Mouse (Mus musculus) forebrain, postnatal 0 days (tissue): ENCODE results near the gene Atg9a. TPM values are rescaled to one million over a fixed set of nuclear protein-coding genes. Genes with fewer than 3 reads are reported as not detected.

Experiments
- ATAC-seq: fragments of 200-750 bp; cut with Nextera tagmentation; 2 replicates; pipeline ENCODE4 v1.8.0; 2017; ENCODE audit warnings: mild to moderate bottlenecking, moderate library complexity
- DNase-seq: peaks from one replicate; pipeline ENCODE4 v3.0.0-alpha.2; 2015
- H3K27ac ChIP-seq: fragments of 300-500 bp; sonication (generic); 2 replicates; pipeline ENCODE4 v1.5.1; 2014; ENCODE audit warnings: low read depth, mild to moderate bottlenecking, antibody characterized with exemption, low read length, moderate library complexity, mixed read lengths
- H3K27me3 ChIP-seq: fragments of 300-500 bp; sonication (generic); 2 replicates; pipeline ENCODE4 v1.6.1; 2014; ENCODE audit warnings: mild to moderate bottlenecking, low read length, mixed read lengths; ENCODE audit not compliant: insufficient read depth
- H3K36me3 ChIP-seq: fragments of 300-500 bp; sonication (generic); 2 replicates; pipeline ENCODE4 v1.6.1; 2014; ENCODE audit warnings: mild to moderate bottlenecking, moderate library complexity; ENCODE audit not compliant: insufficient read depth
- H3K4me1 ChIP-seq: fragments of 300-500 bp; sonication (generic); 2 replicates; pipeline ENCODE4 v1.6.1; 2014; ENCODE audit warnings: antibody characterized with exemption; ENCODE audit not compliant: insufficient read depth
- H3K4me2 ChIP-seq: fragments of 300-500 bp; sonication (generic); 2 replicates; pipeline ENCODE4 v1.6.1; 2014; ENCODE audit warnings: low read depth, mild to moderate bottlenecking, moderate library complexity
- H3K4me3 ChIP-seq: fragments of 300-500 bp; sonication (generic); 2 replicates; pipeline ENCODE4 v1.5.1; 2014; ENCODE audit warnings: low read depth, low read length, mixed read lengths
- H3K9ac ChIP-seq: fragments of 300-500 bp; sonication (generic); 2 replicates; pipeline ENCODE4 v1.6.1; 2014; ENCODE audit warnings: mild to moderate bottlenecking
- H3K9me3 ChIP-seq: fragments of 300-500 bp; sonication (generic); 2 replicates; pipeline ENCODE4 v1.6.1; 2016; ENCODE audit warnings: low read length
- CTCF ChIP-seq: sonication (generic); IDR thresholded peaks from 2 replicates; pipeline ENCODE4 v1.5.1; 2016; ENCODE audit warnings: antibody characterized with exemption, control low read depth, low read depth
- WGBS: fragments of 180-500 bp; shearing (Covaris S2); extraction: QIAGEN DNeasy Blood & Tissue Kit; methylation state at CpG from one replicate; pipeline ENCODE4 v1.1.7; 2014; 5-methylcytosine and 5-hydroxymethylcytosine counted together
- polyA plus RNA-seq: library from polyadenylated mRNA; unstranded; fragments of >200 nt; fragmentation: Nextera tagmentation; extraction: Ambion mirVana; gene quantifications from 2 replicates; pipeline ENCODE4 v1.2.1, GENCODE M21; 2015
- total RNA-seq: library from RNA; depleted of rRNA; stranded (reverse); fragments of >200 nt; gene quantifications from 2 replicates; pipeline ENCODE4 v1.2.3, GENCODE M21; 2014

Atg9a gene
- total and polyA plus RNA-seq, 2 experiments from 2014 or later = 57.9 to 76.1 TPM

GRCm38 (mm10) chr1:75208967-75209678 is 17.1 kb upstream of the Atg9a start:
- H3K4me3 ChIP-seq = peak overlapping the region; percentile 30
- no peaks in the 10 kb centered on the region for H3K9me3 ChIP-seq
- H3K27ac ChIP-seq = no peak overlapping the region
- peak overlapping the region; percentile 45 for H3K9ac ChIP-seq
- ATAC-seq (no peak), DNase-seq (no peak)
- peaks cover 20% of the 10 kb centered on the region for H3K36me3 ChIP-seq
- H3K27me3 ChIP-seq = no peaks in the 10 kb centered on the region
- no peak for TF ChIP-seq CTCF
- 16% methylated on average over 34 of the region's 34 CpGs for WGBS
- peak overlapping the region; percentile 45 for H3K4me2 ChIP-seq
- peaks cover 18% of the 10 kb centered on the region; the same call in 1 of the 2 replicates for H3K4me1 ChIP-seq

GRCm38 (mm10) chr1:75201236-75201635 is 9.2 kb upstream of the Atg9a start:
- Histone ChIP-seq H3K27me3 (no peaks in the 10 kb centered on the region), H3K27ac (no peak overlapping the region), H3K9ac (no peak overlapping the region), H3K36me3 (peaks cover 35% of the 10 kb centered on the region), H3K4me3 (no peak overlapping the region), H3K4me1 (no peaks in the 10 kb centered on the region), H3K4me2 (no peak overlapping the region), H3K9me3 (no peaks in the 10 kb centered on the region)
- WGBS = 86% methylated on average over 1 of the region's 1 CpGs
- ATAC-seq (no peak), DNase-seq (no peak)
- TF ChIP-seq CTCF = no peak

GRCm38 (mm10) chr1:75192452-75192851 is 456 bp upstream of the Atg9a start:
- WGBS = under 1% methylated on average over 19 of the region's 19 CpGs
- Histone ChIP-seq H3K4me2 (peak overlapping the region; percentile 90), H3K9me3 (no peaks in the 10 kb centered on the region), H3K36me3 (peaks cover 43% of the 10 kb centered on the region), H3K27me3 (no peaks in the 10 kb centered on the region), H3K4me1 (peaks cover 19% of the 10 kb centered on the region), H3K9ac (peak overlapping the region; percentile 96), H3K4me3 (peak overlapping the region; percentile 86), H3K27ac (peak overlapping the region; percentile 96)
- TF ChIP-seq CTCF = no peak
- DNase-seq = no peak
- peak; percentile 1; the same call in 1 of the 2 replicates for ATAC-seq

GRCm38 (mm10) chr1:75191258-75191621 is 756 bp downstream of the Atg9a start:
- peak overlapping the region; percentile 96 for H3K9ac ChIP-seq
- peak overlapping the region; percentile 89 for H3K4me2 ChIP-seq
- no peaks in the 10 kb centered on the region for H3K27me3 ChIP-seq
- H3K36me3 ChIP-seq = peaks cover 46% of the 10 kb centered on the region
- no peak for TF ChIP-seq CTCF
- no peaks in the 10 kb centered on the region for H3K9me3 ChIP-seq
- ATAC-seq = no peak
- peaks cover 19% of the 10 kb centered on the region for H3K4me1 ChIP-seq
- WGBS = 43% methylated on average over 5 of the region's 5 CpGs
- no peak for DNase-seq
- peak overlapping the region; percentile 86 for H3K4me3 ChIP-seq
- H3K27ac ChIP-seq = peak overlapping the region; percentile 96

- Histone ChIP-seq H3K4me3 (no peak overlapping the region), H3K36me3 (peaks cover 47% of the 10 kb centered on the region), H3K4me1 (peaks cover 19% of the 10 kb centered on the region), H3K9ac (peak overlapping the region; percentile 96; the same call in 1 of the 2 replicates), H3K27me3 (no peaks in the 10 kb centered on the region), H3K9me3 (no peaks in the 10 kb centered on the region), H3K27ac (no peak overlapping the region), H3K4me2 (peak overlapping the region; percentile 89; the same call in 1 of the 2 replicates)
- no peak for TF ChIP-seq CTCF
- DNase-seq (no peak), ATAC-seq (no peak)
- 67% methylated on average over 2 of the region's 2 CpGs for WGBS
These were observed 1.4 kb downstream of the Atg9a start for GRCm38 (mm10) chr1:75190577-75190976.

- Histone ChIP-seq H3K4me3 (no peak overlapping the region), H3K9ac (no peak overlapping the region), H3K4me2 (no peak overlapping the region), H3K9me3 (no peaks in the 10 kb centered on the region), H3K36me3 (peaks cover 62% of the 10 kb centered on the region), H3K27ac (no peak overlapping the region), H3K4me1 (peaks cover 14% of the 10 kb centered on the region), H3K27me3 (no peaks in the 10 kb centered on the region)
- no peak for TF ChIP-seq CTCF
- ATAC-seq (no peak), DNase-seq (no peak)
- 92% methylated on average over 2 of the region's 2 CpGs for WGBS
These were observed 4.0 kb downstream of the Atg9a start for GRCm38 (mm10) chr1:75187914-75188483.

GRCm38 (mm10) chr1:75187126-75187525 is 4.9 kb downstream of the Atg9a start:
- peaks cover 71% of the 10 kb centered on the region for H3K36me3 ChIP-seq
- ATAC-seq (no peak), DNase-seq (no peak)

More at GRCm38 (mm10) chr1:75187126-75187525, 4.9 kb downstream of the Atg9a start:
- no peak for TF ChIP-seq CTCF
- H3K9ac ChIP-seq = no peak overlapping the region
- no peak overlapping the region for H3K4me2 ChIP-seq
- H3K4me3 ChIP-seq = no peak overlapping the region
- no peaks in the 10 kb centered on the region for H3K27me3 ChIP-seq
- H3K9me3 ChIP-seq = no peaks in the 10 kb centered on the region
- no peak overlapping the region for H3K27ac ChIP-seq
- peaks cover 9% of the 10 kb centered on the region for H3K4me1 ChIP-seq
